Mouse (Mus musculus): ENCODE results near the gene Khnyn.

- TF ChIP-seq GATA1 (IDR thresholded peaks at IDR 0.05; ENCODE audit: borderline replicate concordance, low read length) (no peak), FLI1 (IDR thresholded peaks at IDR 0.05; ENCODE audit: low read length) (no peak)
Observed at GRCm38 (mm10) chr14:55877469-55878315, 7.1 kb upstream of the Khnyn start.

All from megakaryocyte, embryonic 14.5 days (primary cell).